Mouse (Mus musculus) heart, embryonic 16.5 days (tissue): ENCODE data around the gene Sap18. TPM values are rescaled to one million over a fixed set of nuclear protein-coding genes. Genes with fewer than 3 reads are reported as not detected.

Experiments
- ATAC-seq: fragments of 200-750 bp; cut with Nextera tagmentation; replicated peaks from 2 replicates; pipeline ENCODE4 v1.8.0; 2017; ENCODE audit warnings: moderate number of reproducible peaks; ENCODE audit not compliant: insufficient read depth, low FRiP score; ENCODE audit errors: extremely low read depth
- H3K27ac ChIP-seq: fragments of 300-500 bp; sonication (generic); 2 replicates; pipeline ENCODE4 v1.5.1; 2014; ENCODE audit warnings: mild to moderate bottlenecking, low read length, control low read depth, moderate library complexity
- H3K27me3 ChIP-seq: fragments of 300-500 bp; sonication (generic); 2 replicates; pipeline ENCODE4 v1.6.1; 2014; ENCODE audit warnings: low read length, mixed read lengths; ENCODE audit not compliant: control insufficient read depth, insufficient read depth
- H3K36me3 ChIP-seq: fragments of 300-500 bp; sonication (generic); 2 replicates; pipeline ENCODE4 v1.6.1; 2014; ENCODE audit not compliant: control insufficient read depth, insufficient read depth
- H3K4me1 ChIP-seq: fragments of 300-500 bp; sonication (generic); 2 replicates; pipeline ENCODE4 v1.6.1; 2014; ENCODE audit warnings: low read length, mixed read lengths; ENCODE audit not compliant: control insufficient read depth, insufficient read depth
- H3K4me2 ChIP-seq: fragments of 300-500 bp; sonication (generic); 2 replicates; pipeline ENCODE4 v1.6.1; 2014; ENCODE audit warnings: low read depth, mild to moderate bottlenecking, control low read depth, low read length
- H3K4me3 ChIP-seq: fragments of 300-500 bp; sonication (generic); 2 replicates; pipeline ENCODE4 v1.5.1; 2014; ENCODE audit warnings: mild to moderate bottlenecking, control low read depth, low read length
- H3K9ac ChIP-seq: fragments of 300-500 bp; sonication (generic); 2 replicates; pipeline ENCODE4 v1.6.1; 2014; ENCODE audit warnings: low read length, control low read depth
- H3K9me3 ChIP-seq: fragments of 300-500 bp; sonication (generic); replicated peaks from 2 replicates; pipeline ENCODE4 v1.6.1; 2016; ENCODE audit warnings: low read length; ENCODE audit not compliant: control insufficient read depth
- WGBS: fragments of 180-500 bp; shearing (Covaris S2); extraction: QIAGEN DNeasy Blood & Tissue Kit; methylation state at CpG from one replicate; pipeline ENCODE4 v1.1.7; 2014; 5-methylcytosine and 5-hydroxymethylcytosine counted together
- polyA plus RNA-seq: library from polyadenylated mRNA; unstranded; fragments of >200 nt; fragmentation: Nextera tagmentation; extraction: Ambion mirVana; gene quantifications from 2 replicates; pipeline ENCODE4 v1.2.1, GENCODE M21; 2015

Sap18 gene
- polyA plus RNA-seq, 1 experiment from 2014 or later, result 16.4 TPM

GRCm38 (mm10) chr14:57769102-57769501, 28.9 kb upstream of the Sap18 start:
- ATAC-seq, result no peak
- Histone ChIP-seq H3K4me3 (no peak overlapping the region), H3K27ac (no peak overlapping the region; the same call in 1 of the 2 replicates), H3K27me3 (no peaks in the 10 kb centered on the region), H3K4me1 (no peaks in the 10 kb centered on the region), H3K9me3 (no peaks in the 10 kb centered on the region), H3K9ac (no peak overlapping the region), H3K4me2 (no peak overlapping the region), H3K36me3 (no peaks in the 10 kb centered on the region)
- WGBS, result 80% methylated on average over 5 of the region's 5 CpGs

- ATAC-seq, result no peak
- Histone ChIP-seq H3K27ac (no peak overlapping the region), H3K4me3 (no peak overlapping the region), H3K36me3 (no peaks in the 10 kb centered on the region), H3K27me3 (no peaks in the 10 kb centered on the region), H3K9ac (no peak overlapping the region), H3K4me2 (no peak overlapping the region), H3K4me1 (no peaks in the 10 kb centered on the region), H3K9me3 (no peaks in the 10 kb centered on the region)
- 75% methylated on average over 6 of the region's 6 CpGs for WGBS
Observed at GRCm38 (mm10) chr14:57772157-57772815, 25.7 kb upstream of the Sap18 start.

GRCm38 (mm10) chr14:57787406-57787805, 10.6 kb upstream of the Sap18 start:
- no peaks in the 10 kb centered on the region for H3K36me3 ChIP-seq
- no peak overlapping the region for H3K27ac ChIP-seq
- no peak overlapping the region for H3K9ac ChIP-seq
- no peaks in the 10 kb centered on the region for H3K4me1 ChIP-seq
- 29% methylated on average over 4 of the region's 4 CpGs for WGBS
- H3K4me2 ChIP-seq, result no peak overlapping the region
- H3K27me3 ChIP-seq, result no peaks in the 10 kb centered on the region
- no peak overlapping the region for H3K4me3 ChIP-seq
- no peaks in the 10 kb centered on the region for H3K9me3 ChIP-seq
- ATAC-seq, result no peak

- Histone ChIP-seq H3K36me3 (no peaks in the 10 kb centered on the region), H3K9ac (no peak overlapping the region), H3K4me1 (no peaks in the 10 kb centered on the region), H3K4me2 (no peak overlapping the region), H3K9me3 (no peaks in the 10 kb centered on the region), H3K27me3 (no peaks in the 10 kb centered on the region), H3K4me3 (no peak overlapping the region), H3K27ac (no peak overlapping the region)
- 74% methylated on average over 2 of the region's 2 CpGs for WGBS
- no peak for ATAC-seq
Observed at GRCm38 (mm10) chr14:57789311-57789710, 8.7 kb upstream of the Sap18 start.

- no peaks in the 10 kb centered on the region for H3K4me1 ChIP-seq
- H3K27me3 ChIP-seq, result no peaks in the 10 kb centered on the region
- H3K9ac ChIP-seq, result no peak overlapping the region
- no peak overlapping the region for H3K4me2 ChIP-seq
- H3K4me3 ChIP-seq, result no peak overlapping the region
- 80% methylated on average over 9 of the region's 9 CpGs for WGBS
- ATAC-seq, result no peak
- no peaks in the 10 kb centered on the region for H3K9me3 ChIP-seq
- no peaks in the 10 kb centered on the region for H3K36me3 ChIP-seq
- H3K27ac ChIP-seq, result no peak overlapping the region
Observed at GRCm38 (mm10) chr14:57789759-57790158, 8.2 kb upstream of the Sap18 start.

GRCm38 (mm10) chr14:57791171-57791570, 6.8 kb upstream of the Sap18 start:
- H3K27me3 ChIP-seq, result no peaks in the 10 kb centered on the region
- no peak; the same call in 1 of the 2 replicates for ATAC-seq
- H3K4me3 ChIP-seq, result no peak overlapping the region
- H3K27ac ChIP-seq, result no peak overlapping the region
- H3K9me3 ChIP-seq, result no peaks in the 10 kb centered on the region
- no peaks in the 10 kb centered on the region for H3K4me1 ChIP-seq
- 69% methylated on average over 4 of the region's 4 CpGs for WGBS
- no peak overlapping the region for H3K9ac ChIP-seq
- H3K4me2 ChIP-seq, result no peak overlapping the region
- no peaks in the 10 kb centered on the region for H3K36me3 ChIP-seq

- Histone ChIP-seq H3K27me3 (no peaks in the 10 kb centered on the region), H3K4me3 (peak overlapping the region; percentile 65), H3K9me3 (no peaks in the 10 kb centered on the region), H3K36me3 (peaks cover 8% of the 10 kb centered on the region), H3K9ac (peak overlapping the region; percentile 67), H3K4me2 (peak overlapping the region; percentile 89), H3K27ac (peak overlapping the region; percentile 54), H3K4me1 (peaks cover 15% of the 10 kb centered on the region)
- 0 out of 2 replicates have a peak, but pooled peaks have one; percentile 8 for ATAC-seq
- 11% methylated on average over 7 of the region's 7 CpGs for WGBS
Observed at GRCm38 (mm10) chr14:57797551-57797950, 429 bp upstream of the Sap18 start.

- Histone ChIP-seq H3K27me3 (no peaks in the 10 kb centered on the region), H3K9ac (no peak overlapping the region), H3K36me3 (peaks cover 41% of the 10 kb centered on the region), H3K9me3 (no peaks in the 10 kb centered on the region), H3K4me2 (no peak overlapping the region), H3K4me3 (no peak overlapping the region), H3K4me1 (peaks cover 15% of the 10 kb centered on the region), H3K27ac (no peak overlapping the region)
- no peak for ATAC-seq
- WGBS, result 81% methylated on average over 4 of the region's 4 CpGs
Observed at GRCm38 (mm10) chr14:57803731-57804130, 5.8 kb downstream of the Sap18 start.

GRCm38 (mm10) chr14:57808558-57808957, 10.6 kb downstream of the Sap18 start:
- H3K4me3 ChIP-seq, result no peak overlapping the region
- no peaks in the 10 kb centered on the region for H3K4me1 ChIP-seq
- peaks cover 50% of the 10 kb centered on the region for H3K36me3 ChIP-seq
- H3K9me3 ChIP-seq, result no peaks in the 10 kb centered on the region
- no peak overlapping the region for H3K27ac ChIP-seq
- WGBS, result 76% methylated on average over 5 of the region's 5 CpGs
- ATAC-seq, result no peak
- no peak overlapping the region for H3K9ac ChIP-seq
- no peak overlapping the region for H3K4me2 ChIP-seq
- no peaks in the 10 kb centered on the region for H3K27me3 ChIP-seq
